Mouse (Mus musculus) regulatory T cell (primary cell): Measurements from ENCODE around the gene Olfr373.
"Not testable (repeated sequence)": the region's sequence is repeated elsewhere in the genome, so short reads cannot be mapped to it uniquely, and the experiment has no call there.

ENCODE experiments used
- in situ Hi-C: fragments of 300-600 bp; cut with MboI, MseI; formaldehyde crosslinking; loops from one replicate; pipeline ENCODE4 v1.15.1; 2025; ENCODE audit warnings: high pct_unique_total_duplicates

Olfr373 gene

GRCm38 (mm10) chr8:72082877-72083276 lies at the start of gene Olfr373:
Gene Olfr373 (plus strand): TSS chr8:72083177.
- in situ Hi-C loops, result not testable (repeated sequence)

- in situ Hi-C loops, result not testable (repeated sequence)
Measured at GRCm38 (mm10) chr8:72040918-72041317, 42.1 kb upstream of the Olfr373 start, which contains the start of gene Olfr372. Gene Olfr372 (plus strand): TSS chr8:72041218.

GRCm38 (mm10) chr8:72042493-72042892 lies 40.5 kb upstream of the Olfr373 start:
- in situ Hi-C loops, result no loop called here

DNA sequence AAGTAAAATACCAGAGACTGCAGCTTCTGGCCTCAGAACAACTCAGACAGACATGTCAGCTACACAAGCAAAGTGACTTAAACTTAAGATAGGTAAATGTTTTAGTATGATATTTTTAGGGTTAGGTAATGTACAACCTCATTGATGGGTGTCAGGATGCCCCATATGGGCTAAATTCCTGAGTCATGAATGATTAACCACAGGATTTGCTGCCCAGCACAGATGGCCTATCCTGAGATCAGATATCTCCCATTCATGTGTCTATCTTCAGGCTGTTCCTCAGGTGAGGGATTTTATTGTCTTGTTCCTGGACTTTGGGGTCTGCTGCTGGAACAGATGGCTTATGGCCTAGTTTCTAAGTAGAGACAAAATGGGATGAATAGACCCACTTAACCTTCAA lies 28.3 kb upstream of the Olfr373 start:
- in situ Hi-C loops, result loop anchor here (5.0 kb wide), 1 partner anchor 43 kb away; no protein-coding TSS in a partner anchor

- in situ Hi-C loops, result loop anchor here (5.0 kb wide), 1 partner anchor 40 kb away; no protein-coding TSS in a partner anchor
Measured at GRCm38 (mm10) chr8:72057643-72058042, 25.3 kb upstream of the Olfr373 start.

DNA sequence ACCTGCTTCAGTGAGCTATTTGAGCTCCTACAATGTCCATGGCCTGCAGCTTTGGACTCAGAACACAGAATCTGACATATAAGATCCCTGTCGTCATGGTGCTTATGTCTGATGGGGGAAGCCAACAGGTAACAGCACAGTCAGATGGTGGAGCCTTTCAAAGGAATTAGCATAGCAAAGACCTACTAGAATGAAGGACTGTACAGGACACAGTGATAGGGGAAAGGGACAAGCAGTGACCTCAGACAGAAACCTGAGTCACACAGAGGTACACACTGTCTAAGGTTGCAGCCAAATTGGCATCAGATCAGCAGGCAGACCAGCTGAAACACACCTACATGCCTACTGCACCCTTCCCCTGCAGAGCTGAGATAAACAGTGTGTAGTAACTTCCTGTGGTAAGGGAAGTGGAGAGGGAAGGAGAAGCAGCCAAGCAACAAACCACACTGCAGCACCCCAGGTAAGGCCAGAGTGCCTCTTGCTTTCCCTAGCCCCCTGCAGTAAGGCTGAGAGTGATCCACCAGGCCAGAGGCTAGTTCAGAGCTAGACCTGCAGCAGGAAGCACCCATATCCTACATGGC lies 16.1 kb upstream of the Olfr373 start:
- in situ Hi-C loops, result loop anchor here (5.0 kb wide), 1 partner anchor 50 kb away; no protein-coding TSS in a partner anchor

DNA sequence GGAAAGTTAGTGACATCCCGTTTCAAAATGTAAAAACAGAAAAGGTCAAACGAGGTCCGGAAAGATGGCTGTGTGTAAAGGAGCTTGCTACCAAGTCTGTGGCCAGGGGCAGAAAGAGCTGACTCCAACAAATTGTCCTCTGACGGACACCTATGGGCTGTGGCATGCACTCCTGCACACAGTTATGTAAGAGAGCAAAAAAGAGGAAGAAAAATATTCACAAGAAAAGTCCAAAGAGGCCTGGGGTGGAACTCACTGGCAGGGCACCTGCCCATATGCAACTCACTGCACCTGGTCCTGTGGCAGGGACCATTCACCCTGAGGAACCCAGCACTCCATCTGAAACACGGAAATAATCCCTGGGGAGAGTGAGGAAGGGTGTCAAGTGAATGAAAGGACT lies 1.8 kb downstream of the Olfr373 start:
- in situ Hi-C loops, result no loop called here

DNA sequence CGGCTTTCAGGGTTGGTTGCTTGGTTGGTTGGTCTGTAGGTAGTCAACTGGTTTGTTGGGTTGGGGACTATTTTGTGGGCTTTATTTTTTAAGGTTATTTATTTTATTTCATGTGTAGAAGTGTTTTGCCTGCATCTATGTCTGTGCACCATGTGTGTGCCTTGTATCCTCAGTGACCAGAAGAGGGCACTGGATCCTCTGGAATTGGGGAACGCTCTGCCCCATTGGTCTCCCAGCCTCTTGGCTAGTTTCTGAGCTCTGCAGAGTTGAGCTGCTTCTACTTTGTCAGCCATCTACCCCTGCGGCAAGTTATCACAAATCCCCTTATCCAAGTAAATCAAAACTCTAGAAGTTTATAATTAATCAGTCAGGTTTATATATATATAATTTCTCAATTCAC lies 4.6 kb downstream of the Olfr373 start:
- in situ Hi-C loops, result not testable (repeated sequence)

DNA sequence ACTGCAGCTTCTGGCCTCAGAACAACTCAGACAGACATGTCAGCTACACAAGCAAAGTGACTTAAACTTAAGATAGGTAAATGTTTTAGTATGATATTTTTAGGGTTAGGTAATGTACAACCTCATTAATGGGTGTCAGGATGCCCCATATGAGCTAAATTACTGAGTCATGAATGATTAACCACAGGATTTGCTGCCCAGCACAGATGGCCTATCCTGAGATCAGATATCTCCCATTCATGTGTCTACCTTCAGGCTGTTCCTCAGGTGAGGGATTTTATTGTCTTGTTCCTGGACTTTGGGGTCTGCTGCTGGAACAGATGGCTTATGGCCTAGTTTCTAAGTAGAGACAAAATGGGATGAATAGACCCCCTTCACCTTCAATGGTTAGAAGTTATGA lies 13.7 kb downstream of the Olfr373 start:
- in situ Hi-C loops, result loop anchor here (5.0 kb wide), 1 partner anchor 39 kb away; no protein-coding TSS in a partner anchor

GRCm38 (mm10) chr8:72099377-72100103 lies 16.6 kb downstream of the Olfr373 start:
- in situ Hi-C loops, result loop anchor here (5.0 kb wide), 1 partner anchor 42 kb away; no protein-coding TSS in a partner anchor

GRCm38 (mm10) chr8:72105165-72105564 lies 22.2 kb downstream of the Olfr373 start:
- in situ Hi-C loops, result no loop called here

DNA sequence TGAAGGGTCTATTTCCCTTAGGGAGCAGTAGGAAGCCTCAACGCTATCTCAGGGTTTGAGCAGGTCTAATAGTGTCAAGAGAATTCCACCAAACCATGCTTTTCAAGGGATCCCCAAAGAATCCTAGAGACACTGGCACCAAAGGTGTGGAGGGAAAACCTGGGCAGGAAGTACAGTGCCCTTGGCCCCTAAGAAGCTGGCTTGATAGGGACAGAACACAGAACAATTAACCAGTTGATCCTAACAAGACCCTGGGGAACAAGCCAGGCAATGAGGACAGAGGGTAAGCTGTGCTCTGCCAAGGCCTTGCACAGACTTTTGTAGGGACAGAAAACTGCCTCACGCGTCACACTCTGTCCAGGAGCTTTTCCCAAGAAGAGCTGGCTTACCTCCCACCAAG lies 23.8 kb downstream of the Olfr373 start, which contains the start of gene Olfr374:
TSS of gene Olfr374 (plus strand) at position 301 of the 400 bp plus-strand sequence.
- in situ Hi-C loops, result no loop called here

GRCm38 (mm10) chr8:72110876-72111275 lies 27.9 kb downstream of the Olfr373 start:
- in situ Hi-C loops, result no loop called here

DNA sequence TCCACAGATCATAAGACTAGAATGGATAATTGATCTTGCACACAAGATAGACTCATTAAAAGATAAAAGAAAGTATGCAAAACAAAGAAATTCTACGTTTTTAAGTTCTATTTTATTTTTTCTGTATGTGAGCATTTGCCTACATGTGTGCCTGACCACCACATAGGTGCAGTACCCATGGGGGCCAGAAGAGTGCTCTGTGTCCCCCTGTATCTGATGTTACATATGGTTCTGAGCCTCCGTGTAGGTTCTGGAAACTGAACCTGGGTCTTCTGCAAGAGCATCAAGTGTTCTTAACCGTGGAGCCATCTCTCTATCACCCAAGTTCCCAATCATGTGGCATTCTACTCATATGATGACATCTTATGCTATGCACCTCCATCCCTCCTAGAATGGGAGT lies 29.5 kb downstream of the Olfr373 start:
- in situ Hi-C loops, result no loop called here

- in situ Hi-C loops, result no loop called here
Measured at GRCm38 (mm10) chr8:72115202-72115601, 32.2 kb downstream of the Olfr373 start.

DNA sequence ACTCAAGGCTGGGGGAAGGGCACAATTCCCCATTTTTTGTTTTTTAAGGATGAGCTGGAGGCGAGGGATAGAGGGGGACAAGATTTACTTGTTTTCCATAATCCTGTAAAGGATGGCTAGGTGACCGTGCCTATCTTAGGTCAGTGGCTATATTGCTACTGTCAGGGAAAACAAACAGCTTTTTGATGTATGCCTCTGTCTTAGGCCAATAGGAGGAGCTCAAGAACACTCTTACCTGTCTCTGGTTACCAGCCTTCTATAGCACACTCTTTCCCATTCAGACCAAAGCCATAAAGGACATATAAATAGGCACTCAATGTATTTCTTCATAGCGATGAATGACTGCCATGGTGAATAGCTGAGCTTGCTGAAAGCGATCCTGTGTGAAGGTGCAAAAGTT lies 35.6 kb downstream of the Olfr373 start:
- in situ Hi-C loops, result no loop called here

GRCm38 (mm10) chr8:72121486-72121885 lies 38.5 kb downstream of the Olfr373 start:
- in situ Hi-C loops, result not testable (repeated sequence)

DNA sequence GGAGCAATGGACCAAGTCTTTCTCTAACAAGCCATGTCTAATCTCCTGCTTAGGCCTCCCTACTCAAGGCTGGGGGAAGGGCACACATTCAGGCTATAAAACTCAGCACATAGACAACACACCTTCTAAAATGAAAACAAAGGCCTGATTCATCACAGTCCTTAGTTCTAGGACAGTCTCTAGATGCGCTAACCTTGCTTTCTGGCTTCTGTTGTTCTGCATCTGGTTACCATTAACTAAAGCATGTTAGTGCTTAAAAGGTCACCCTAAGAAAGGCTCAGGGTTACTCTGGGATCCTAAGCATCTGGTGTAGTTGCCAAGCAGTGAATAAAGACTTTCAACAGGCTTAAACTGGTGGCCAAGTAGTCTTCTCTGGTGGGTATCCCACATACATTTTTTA lies 39.0 kb downstream of the Olfr373 start:
- in situ Hi-C loops, result no loop called here

GRCm38 (mm10) chr8:72127834-72128233 lies 44.9 kb downstream of the Olfr373 start:
- in situ Hi-C loops, result loop anchor here (25.0 kb wide), 1 partner anchor 641 kb away; the partner anchor contains the start of genes Ano8 and Gtpbp3

GRCm38 (mm10) chr8:72131251-72131650 lies 48.3 kb downstream of the Olfr373 start:
- in situ Hi-C loops, result loop anchor here (25.0 kb wide), 1 partner anchor 644 kb away; the partner anchor contains the start of genes Ano8 and Gtpbp3

DNA sequence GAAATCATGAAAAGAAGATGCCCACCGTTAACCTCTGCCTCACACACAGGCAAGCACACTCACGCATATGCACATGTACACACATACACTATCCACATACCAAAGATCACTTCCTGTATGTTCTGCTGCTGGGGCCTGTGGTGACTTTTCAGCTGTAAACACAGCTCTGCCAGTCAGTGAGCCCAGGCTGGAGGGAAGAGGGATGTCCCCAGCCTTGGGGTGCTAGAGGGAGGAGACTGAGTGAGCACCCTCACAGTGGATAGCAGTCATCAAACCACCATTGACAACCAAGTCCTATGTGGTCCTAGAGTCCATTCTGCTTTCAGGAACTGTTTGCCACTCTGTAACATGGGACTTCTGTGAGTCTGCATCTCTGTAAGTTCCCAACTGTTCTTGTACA lies 48.9 kb downstream of the Olfr373 start:
- in situ Hi-C loops, result loop anchor here (25.0 kb wide), 1 partner anchor 645 kb away; the partner anchor contains the start of genes Ano8 and Gtpbp3

- in situ Hi-C loops, result loop anchor here (25.0 kb wide), 1 partner anchor 645 kb away; the partner anchor contains the start of genes Ano8 and Gtpbp3
Measured at GRCm38 (mm10) chr8:72132417-72132816, 49.4 kb downstream of the Olfr373 start.
